Mouse (Mus musculus) gastrocnemius, postnatal 10 days (tissue): ENCODE results near the gene Trio. TPM values are rescaled to one million over a fixed set of nuclear protein-coding genes. Genes with fewer than 3 reads are reported as not detected.
A peak's percentile ranks its signal among the peaks of the same experiment; 100 is the strongest.

Experiments used
- DNase-seq: peaks from one replicate; pipeline ENCODE4 v3.0.0; 2021; ENCODE audit warnings: mixed read lengths
- total RNA-seq, 2 experiments: library from RNA; stranded (reverse); gene quantifications; 2 replicates each; pipeline ENCODE4 v1.2.3; 2021

Gene Trio
- total RNA-seq, 2 experiments from 2014 or later = 56.2 to 79.7 TPM

DNA sequence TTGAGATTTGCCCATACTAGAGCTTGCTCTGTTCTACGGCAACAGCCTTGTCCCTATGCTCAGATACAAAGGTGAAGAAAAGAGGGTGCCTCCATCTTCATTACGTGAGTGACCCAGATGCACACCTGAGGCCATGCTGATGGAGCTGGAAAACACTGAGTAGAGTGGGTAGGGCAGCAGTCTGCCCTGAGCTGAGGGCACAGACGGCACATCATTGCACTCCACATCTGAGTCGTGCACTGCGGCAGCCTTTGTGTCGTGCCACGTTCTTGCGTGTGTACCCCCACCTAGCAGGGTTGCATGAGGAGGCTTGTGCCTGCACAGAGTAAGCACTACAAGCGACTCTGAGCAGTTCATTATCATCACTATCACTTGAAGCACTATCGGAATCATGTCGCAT lies 80.8 kb downstream of the Trio start:
- no peak for DNase-seq

DNA sequence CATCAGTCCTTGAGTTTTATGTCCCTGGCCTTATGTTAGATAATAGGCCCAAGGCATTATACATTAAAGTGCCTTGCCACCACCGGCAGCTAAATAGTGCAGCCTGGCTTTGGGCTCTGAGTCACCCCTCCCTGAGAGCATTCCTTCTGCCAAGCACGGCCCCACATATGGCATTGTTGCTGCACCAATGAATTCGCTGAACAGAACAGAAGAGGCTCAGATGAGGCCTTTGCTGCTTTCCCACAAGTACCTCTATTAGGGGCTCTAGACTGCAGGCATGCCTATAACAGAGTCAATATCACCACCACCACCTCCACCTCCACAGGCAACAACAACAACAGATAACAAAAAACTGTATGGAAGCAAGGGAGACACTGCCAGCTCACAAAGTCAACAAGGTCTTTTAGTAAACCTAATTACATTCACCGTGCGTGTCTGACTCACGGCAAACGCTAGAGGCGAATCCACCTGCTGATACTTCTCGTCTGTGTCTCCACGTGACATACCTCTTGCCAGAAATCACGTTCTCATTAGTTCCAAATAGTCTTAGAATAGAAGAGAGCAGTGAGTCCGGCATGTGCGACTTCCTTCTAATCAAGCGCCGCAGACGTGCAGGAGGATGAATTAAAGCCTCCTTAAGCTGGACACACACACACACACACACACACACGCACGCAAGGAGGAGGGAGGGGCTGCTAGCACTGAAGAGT lies 82.0 kb downstream of the Trio start:
- no peak for DNase-seq

DNA sequence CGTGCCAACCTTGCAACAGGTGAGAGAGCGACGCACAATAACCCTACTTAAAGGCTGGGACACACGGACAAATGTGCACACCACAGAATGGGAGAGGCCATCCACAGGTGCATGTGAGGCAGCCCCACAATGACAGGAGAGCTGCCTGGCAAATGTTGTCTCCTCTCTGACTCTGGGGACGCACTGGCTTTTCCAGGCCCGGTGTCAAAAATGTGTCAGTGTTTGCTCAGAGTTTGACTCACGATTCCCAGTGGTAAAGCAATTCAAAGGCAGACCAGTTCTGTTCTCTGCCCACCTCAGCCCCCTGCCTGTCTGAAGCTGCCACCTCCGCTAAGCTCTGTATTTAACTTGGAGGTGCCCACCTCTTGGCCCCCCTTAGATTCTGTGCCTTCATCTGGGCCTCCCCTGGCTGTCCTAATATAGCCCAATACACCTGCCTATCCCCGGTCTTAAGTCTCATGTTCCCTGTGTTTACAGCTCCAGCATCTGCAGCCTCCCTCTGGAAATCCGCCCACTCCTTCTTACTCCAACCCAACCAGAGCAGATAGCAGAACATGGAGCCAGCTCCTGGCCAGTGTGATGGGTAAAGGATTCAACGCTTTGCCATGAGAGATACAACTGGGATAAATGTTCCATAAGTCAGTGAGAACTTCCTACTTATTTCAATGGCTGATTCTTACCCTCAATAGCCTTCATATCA lies 83.3 kb downstream of the Trio start:
- no peak for DNase-seq

DNA sequence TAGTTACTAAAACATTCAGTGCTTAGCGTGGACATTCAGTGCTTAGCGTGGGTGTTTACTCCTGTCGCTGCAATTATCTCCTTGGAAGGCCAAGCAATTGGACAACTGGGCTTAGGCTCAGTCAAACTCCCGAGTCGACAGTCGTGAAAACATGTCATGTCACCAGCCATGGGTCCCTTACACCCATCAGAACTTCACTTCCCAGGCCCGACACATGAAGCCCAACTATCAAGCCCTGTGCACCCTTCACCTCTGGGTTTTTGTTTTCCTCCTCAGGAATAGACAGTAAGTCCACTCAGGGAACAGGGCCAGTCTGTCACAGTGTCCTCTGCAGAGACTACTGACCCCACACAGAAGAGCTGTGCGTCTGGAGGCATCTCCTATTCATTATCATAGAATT lies 84.2 kb downstream of the Trio start:
- no peak for DNase-seq

DNA sequence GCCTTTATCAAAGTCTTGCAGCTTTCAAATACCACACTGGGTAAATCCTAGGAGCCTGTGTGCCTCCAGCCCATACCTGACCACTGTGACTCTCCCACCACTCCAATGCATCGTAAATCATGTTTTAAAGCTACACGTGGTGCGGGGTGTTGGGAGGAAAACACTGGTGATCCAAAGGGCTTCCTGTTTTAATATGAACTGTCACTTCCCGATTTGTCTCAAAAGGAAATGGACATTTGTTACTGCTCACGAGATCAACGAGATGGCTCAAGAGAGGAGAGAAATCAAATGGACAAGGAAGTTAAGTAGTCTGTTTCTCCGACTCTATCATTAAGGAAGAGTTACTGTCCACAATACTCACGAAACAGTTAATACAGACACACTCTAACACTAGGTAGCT lies 84.6 kb downstream of the Trio start:
- no peak for DNase-seq

DNA sequence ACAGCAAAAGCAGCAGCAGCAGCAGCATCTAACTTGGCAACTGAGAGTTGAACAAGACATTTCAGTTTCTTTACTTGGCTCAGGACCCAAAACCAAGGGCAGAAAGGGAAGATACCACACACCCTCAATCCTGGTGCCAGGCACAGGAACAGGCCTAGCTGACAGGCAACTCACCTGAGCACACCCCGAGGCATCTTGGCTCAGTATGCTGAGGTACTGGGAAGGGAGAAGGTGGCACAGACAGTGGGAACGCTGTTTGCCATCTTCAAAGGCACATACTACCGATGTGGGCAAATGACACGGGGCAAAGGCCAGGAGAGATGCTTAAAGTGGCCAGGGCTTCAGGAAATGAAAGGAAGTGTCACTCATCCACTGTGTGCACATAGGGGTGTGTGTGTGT lies 85.6 kb downstream of the Trio start:
- no peak for DNase-seq

DNA sequence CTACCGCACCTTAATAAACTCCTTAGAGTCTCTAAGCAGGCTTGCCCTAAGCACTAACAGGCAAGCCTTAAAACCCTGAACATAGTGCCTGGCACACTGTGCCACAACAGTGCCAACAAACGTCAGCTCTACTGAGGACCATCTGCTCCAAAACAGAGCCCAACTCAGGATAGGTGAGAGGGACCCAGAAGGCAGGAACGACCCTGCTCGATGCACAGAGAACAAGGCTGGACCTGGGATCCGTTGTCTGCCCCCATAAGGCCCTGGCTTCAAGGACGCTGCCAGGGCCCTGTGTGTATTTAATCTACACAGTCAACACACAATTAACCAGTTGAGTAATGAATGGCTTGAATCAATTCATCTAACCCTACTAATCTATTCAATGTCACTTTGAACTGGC lies 86.8 kb downstream of the Trio start:
- no peak for DNase-seq

DNA sequence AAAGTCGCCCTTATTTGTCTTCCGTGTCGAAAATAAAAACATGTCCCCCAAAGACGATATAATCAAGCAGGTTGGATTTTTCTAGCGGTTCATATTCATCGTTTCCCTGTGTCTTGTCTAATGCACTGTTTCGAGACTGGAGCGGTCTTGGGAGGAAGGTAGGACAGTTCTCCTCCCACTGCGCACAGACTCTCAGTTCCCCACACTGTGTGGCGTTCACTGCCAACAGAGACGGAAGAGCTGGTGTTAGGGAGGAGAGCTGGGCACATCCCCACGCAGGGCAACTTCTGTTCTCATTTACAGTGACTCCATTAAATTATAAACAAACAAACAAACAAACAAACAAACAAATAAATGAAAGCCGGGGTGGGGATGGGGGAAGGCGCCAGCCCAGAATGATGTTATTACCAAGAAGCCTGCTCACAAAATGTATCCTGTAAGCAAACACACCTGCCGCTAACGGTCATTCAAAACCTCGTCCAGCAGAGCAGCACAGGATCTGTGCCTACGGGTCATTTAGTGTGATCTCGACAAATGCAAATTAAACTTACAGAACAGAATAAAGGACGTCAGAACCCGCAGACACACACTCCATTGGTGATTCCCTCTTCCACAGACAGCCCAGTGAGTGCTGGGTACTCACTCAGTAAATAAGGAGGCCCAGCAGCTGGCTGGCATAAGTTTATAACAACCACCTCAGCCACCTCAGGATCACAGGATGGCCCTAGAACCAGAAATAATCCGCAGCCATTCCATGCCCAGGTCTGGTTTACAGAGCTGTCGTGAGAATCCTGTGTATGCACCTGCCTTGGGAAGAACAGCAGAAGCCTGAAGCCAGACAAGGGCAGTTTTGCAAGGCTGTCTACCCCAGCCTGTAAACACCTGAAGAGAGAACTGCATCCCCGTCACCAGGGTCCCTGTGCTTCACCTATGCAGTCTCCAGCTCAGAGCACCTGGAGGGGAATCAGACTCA lies 87.5 kb downstream of the Trio start:
- DNase-seq = no peak

DNA sequence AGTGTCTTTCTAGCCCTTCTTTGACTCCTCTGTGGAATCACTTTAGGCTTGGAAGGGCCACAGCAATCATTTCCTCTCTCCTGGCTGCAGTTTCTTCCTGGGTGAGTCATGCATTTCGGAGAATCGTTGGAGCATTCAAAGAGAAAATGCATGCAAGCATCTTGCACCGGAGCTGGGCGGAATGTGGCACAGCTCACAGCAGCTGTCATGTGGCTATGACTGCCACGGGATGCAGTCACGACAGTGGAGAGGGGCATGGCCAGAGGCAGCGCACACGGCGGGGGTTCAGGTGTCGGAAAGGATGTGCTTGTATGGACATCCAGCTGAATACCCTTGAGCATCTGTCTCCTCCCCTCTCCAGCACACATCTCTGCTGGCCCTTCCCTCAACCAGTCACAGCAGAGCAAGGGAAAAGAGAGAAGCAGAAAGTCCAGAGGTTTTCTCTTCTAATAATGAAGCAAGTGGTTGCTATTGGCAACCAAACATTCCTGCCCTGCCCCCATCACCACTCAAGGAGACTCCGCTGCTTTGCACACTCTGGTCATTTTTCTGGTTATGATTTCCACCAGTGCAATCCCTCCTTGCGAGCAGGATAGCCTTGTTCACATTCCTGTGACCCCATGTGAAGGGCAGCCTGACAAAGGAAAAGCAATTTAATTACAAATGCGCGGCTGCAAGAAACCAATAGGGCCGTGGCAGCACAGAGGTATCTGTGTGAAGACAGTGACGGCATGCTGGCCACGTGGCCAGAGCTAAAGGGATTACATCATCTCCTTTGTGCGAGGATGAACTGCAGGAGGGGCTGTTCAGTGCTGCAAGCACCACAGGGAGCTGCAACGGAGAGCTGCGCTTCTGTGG lies 88.4 kb downstream of the Trio start:
- DNase-seq = peak; percentile 39

DNA sequence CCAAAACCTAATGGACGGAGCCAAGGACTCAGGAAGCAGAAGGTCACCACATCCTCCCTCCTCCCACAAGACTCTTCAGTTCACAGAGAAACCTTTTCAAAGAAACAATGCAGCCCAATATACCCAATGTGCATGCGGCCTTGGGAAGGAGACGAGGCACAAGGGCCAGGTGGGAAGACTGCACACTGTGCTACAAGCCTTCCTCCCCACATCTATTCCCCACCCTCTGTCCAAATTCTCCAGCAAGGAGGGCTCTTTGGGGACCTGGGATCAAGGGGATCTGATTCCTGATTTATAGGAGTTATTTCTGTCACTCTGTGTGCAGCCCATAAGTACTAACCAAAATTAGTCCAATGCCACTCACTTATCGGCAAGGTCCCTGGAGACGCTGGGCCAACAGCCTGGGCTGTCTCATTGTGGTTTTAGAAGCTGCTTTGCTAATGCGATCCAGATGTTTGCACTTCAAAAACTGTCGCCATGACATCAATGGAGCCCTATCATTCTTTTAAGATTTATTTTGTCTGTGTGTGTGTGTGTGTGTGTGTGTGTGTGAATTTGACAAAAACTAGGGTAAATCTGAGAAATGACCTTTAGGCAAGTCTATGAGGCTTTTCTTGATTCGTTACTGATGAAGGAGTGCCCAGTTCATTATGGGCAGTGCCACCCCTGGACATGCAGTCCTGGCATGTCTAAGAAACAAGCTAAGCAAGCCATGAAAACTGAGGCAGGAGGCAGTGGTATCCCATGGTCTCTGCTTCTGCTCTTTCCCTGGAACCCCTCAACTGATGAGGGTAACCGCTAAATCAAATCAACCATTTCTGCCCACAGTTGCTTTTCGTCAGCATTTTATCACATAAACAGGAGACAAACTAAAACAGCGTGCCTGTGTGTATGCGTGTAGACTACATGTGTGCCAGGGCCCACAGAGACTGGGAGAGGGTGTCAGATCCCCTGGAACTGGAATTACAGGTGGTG lies 89.6 kb downstream of the Trio start:
- no peak for DNase-seq

DNA sequence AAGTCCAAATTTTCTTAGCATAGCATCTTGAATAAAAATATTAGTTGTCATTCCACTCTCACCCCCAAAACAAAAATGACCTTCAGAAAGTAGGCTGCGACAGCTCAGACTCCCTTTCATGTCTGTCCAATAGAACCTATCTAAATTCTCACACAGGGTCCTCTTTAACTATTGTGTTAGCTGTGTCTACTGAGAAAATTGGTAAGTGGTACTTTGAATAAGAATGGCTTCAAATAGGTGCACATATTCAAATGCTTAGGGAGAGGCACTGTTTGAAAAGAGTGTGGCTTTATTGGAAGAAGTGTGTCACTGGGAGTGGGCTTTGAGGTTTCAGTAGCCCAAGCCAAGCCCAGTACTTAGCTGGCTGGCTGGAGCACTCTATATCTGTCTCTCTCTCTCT lies 92.4 kb downstream of the Trio start:
- no peak for DNase-seq

DNA sequence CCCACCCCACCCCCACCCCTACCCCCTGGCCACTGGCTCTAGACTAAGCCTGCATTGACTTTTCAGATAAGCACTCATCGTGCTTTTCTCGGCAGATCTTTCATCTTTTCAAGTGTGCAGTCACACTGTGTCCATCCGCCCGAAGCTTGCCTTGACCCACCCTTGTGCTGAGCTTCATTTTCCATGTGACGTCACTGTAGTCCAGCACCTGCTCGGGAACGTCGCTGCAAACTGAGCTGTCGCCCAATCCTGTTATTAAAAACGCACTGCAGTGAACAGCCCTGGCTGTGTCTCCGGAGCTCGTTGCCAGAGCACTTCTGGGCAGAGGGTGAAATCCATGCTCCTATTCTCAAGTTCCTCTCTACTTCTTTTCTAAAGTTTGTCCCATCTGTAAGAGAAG lies 93.8 kb downstream of the Trio start:
- DNase-seq = peak; percentile 33

DNA sequence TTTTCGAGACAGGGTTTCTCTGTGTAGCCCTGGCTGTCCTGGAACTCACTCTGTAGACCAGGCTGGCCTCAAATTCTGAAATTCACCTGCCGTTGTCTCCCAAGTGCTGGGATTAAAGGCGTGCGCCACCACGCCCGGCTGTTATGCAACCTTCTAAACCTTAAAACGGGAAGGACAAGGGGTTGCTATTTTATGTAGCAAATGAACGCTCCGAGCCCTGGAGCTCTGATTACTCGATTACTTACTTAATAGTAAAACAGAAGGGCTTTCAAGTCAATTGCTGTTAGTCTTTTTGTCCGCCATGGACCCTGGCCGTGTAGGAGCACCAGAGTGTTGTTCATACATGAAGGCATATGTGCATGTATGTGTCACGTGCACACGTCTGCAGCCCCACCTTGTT lies 94.2 kb downstream of the Trio start:
- no peak for DNase-seq

DNA sequence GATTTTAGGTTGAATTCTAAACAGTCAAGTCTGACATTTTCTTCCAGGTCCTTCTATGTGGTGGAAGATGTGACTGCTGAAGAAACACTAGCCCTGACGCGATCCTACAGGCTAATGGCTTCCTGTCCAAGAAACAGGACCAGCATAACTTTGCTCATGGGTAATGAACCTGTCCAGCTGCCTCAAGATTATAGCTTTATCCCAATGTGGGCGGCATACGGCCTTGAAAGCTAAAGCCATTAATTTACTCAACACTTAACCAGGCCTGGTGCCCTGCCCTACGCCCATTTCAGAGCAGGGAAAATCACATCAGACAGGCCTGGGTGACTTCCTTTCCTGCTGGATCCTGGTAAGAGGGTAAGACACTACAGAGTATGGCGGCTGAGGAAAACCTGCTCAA lies 98.0 kb downstream of the Trio start:
- no peak for DNase-seq

DNA sequence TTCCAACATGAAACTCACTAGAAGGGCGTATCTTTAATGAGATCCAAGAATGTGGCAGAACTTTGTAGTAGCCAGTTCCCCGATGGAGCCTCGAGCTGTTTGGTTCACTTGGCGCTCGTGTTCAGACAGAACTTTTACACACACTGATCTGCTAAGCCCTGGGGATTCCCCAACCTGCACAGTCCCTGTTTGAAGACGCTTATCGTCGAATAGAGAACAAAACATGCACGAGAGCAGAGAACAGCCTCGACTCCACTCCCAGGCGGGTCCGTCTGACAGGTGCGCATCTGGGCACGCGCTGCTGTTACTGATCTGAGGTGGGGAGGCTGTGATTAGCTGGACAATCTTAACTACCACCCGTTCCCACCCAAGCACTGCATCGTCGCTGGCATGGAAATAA lies 98.7 kb downstream of the Trio start:
- no peak for DNase-seq

DNA sequence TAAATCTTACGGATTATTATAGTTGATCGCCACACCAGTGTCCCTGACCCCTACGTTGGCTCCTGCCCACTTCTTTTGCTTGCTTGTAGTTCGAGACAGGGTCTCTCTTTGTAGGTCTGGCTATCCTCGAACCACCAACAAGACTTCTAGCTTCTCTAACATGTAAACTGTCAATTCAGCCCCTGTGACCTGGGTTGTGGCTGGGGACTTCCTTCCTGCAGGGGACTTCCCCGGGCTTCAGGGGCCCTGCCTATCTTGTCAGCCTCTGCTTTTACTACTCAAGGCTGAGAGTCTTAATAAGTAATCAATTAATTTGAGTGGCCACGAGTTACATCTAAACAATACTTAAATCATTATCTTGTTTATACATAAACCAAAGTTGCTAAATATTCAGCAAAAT lies 99.2 kb downstream of the Trio start:
- no peak for DNase-seq

DNA sequence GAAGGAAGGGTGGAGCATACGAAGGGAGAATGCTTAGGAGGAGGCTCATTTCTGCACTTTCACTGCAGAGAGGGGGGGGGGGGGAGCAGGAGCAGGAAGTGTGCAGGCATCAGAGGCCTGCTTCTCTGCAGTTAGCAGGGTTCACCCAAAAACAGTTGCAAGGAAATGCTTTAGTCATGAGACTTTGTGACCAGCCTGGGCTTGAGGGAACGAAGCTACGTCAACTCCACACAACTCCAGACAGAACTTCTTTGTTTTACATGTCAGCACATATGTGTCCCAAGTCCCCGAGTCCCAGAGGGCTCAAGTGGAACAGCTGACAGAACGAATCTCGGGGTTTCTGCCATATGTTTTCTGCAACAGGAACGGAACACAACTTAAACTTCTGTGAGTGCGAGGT lies 99.8 kb downstream of the Trio start:
- no peak for DNase-seq

DNA sequence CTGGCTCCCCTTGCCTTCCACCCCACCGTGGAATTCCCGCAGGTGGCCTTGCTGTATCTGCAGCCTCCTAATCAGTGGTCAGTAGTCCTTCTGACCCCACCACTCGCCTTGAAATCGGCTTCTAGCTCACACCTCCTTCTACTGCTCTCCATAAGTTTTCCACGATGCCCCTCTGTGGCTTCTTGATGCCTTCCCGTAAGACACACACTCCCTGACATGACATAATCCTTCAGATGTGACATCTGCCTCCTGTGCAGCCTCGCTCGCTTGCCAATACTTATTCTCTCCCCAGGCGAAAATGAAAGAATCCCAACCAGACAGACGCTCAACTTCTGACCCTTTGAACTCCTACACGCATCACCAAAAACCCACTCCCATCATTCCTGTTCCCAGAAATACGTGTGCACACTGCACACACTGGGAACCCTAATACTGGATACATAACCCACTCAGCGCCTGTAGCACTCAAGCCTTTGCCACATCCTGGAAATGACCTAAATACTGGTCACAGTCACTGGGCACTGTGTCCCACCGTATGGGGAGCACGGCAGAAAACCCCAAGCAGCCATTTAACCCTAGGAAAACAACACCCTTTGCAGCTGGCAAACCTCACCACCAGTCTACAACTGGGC lies 100.5 kb downstream of the Trio start:
- DNase-seq = no peak

DNA sequence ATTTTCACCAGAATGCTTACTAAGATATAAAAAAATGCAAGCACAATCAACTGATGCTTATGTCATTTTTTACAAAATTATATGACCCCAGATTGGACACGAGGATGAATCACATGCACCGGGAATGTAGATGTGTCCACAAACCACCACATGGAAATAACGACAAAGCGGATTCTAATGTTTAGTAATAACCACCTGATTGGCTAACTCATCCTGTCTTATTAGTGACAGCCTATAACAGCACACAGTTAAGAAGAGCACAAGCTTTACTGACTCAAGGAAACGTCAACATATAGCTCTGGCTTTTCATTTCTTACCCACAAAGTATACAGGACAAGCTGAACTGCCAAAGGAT lies 101.7 kb downstream of the Trio start:
- no peak for DNase-seq

DNA sequence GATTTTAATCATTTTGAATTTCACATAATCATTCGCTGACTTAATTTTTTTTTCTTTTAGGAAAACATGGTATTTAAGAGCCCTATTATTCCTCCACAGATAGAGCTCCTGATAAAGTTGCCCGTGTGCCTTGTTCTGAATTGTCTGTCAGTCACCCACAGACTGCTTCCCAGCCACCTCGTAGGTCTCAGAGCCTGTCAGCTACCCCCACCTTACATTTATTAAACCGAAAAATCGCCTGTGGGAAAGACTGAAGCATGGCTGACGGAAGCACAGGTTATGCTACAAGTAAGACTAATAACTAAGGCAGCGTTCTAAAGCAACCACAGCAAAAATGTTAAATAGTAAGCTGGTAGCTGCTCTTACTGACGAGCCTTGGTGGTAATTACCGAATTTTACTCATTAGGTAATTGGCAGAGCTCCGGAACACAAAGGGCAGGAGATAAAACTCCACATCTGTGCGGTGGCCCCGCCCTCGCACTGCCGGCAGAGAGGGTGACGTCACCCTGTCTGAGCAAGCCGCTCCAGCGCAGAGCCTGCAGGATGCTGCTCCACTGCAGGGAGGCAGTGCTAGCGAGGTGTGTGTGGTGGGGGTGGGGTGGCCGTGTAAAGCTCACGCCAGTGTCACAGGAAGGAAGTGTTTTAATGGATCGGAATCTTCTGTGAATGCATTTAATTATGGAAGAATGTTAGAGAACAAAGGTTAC lies 102.2 kb downstream of the Trio start:
- peak; percentile 63 for DNase-seq
